Mouse (Mus musculus) adrenal gland, adult 2 months (tissue): Measurements from ENCODE around the gene Pde6d. TPM values are rescaled to one million over a fixed set of nuclear protein-coding genes. Genes with fewer than 3 reads are reported as not detected.

ENCODE experiments used
- DNase-seq: peaks from one replicate; pipeline ENCODE4 v3.0.0; 2021
- polyA plus RNA-seq: library from polyadenylated mRNA; depleted of rRNA; stranded (reverse); fragments of >200 nt; gene quantifications from 2 replicates; pipeline ENCODE4 v1.2.3, GENCODE M21; 2012; rRNA removed
- total RNA-seq, 2 experiments: library from RNA; stranded (reverse); gene quantifications; 2 replicates each; pipeline ENCODE4 v1.2.3; 2021

Pde6d gene
- total and polyA plus RNA-seq, 3 experiments: 10.2 to 39.5 (median 29.3) TPM

GRCm38 (mm10) chr1:86503165-86503747 lies 79.2 kb downstream of the Pde6d start:
- no peak for DNase-seq

DNA sequence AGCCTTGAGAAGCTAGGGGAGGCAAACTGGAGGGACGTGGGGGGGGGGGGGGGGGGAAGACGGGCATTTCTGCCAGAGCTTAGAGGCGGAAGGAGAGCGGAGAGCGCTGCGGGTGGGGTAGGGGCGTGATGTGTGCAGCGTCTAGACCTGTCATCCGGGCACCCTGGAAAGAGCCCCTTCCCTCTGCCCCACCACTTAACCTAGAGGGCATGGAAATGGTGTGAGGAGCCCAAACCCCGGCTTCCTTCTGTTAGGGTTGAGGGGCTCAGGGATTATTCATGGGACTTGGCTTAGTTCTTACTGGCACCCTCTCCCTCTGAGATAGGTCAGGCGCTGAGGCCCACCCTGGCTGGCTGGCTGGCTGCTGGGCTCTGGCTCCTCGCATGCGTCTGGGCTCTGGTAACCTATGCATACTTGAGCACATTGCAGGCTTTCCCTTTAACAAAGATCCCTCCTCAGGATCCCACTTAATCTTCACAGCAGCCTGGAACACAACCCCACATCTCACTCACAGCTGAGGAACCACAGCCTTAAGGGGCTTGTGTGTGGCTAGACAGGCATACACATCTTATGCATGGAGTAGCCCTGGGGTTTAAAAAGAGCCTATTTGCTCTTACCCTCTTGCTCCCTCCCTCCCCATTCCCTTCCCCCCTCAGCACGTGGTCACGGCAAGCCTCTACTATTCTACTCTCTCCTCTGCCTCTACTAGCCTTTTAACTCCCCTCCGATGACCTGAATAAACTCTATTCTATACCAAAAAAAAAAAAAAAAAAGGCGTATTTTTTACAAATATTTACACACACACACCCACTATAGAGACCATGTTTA lies 80.0 kb downstream of the Pde6d start:
- DNase-seq: no peak

DNA sequence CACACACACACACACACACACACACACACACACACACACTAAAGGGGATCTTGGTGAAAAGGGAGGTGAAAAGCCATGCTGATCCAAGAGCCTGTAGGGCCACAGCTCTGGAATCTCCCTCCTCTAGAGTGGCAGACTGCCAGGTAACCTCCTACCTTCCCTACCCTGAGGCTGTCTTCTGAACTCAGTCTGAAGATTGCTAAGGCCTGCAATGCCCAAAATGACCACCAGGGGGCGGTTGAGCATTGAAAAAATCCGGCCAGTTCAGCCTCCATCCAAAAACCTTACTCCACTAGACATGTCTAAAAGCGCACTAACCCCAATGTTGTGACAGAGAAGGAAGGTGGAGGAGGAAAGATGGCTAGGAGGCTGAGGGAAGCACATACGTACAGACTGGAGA lies 80.9 kb downstream of the Pde6d start:
- DNase-seq: peak; percentile 92

- DNase-seq: peak; percentile 51
These were observed 81.3 kb downstream of the Pde6d start for GRCm38 (mm10) chr1:86501114-86501532.

DNA sequence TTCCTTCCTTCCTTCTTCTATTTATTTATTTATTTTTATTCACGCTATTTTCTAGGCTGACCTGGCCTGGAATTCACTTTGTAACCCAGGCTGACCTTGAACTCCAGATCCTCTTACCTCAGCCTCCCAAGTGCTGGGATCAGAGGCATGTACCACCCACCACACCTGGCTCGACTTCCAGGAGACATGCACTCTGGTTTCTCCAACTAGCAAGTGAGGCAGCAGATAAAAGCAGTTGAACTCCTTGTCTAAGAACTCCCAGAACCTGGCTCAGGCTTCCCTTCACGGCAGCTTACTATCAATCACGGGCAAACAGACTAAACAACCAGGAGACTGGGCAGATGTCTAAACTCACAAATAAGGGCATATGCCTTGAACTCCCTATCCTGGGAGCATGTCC lies 81.7 kb downstream of the Pde6d start:
- no peak for DNase-seq

GRCm38 (mm10) chr1:86499903-86500302 lies 82.5 kb downstream of the Pde6d start:
- peak; percentile 67 for DNase-seq

DNA sequence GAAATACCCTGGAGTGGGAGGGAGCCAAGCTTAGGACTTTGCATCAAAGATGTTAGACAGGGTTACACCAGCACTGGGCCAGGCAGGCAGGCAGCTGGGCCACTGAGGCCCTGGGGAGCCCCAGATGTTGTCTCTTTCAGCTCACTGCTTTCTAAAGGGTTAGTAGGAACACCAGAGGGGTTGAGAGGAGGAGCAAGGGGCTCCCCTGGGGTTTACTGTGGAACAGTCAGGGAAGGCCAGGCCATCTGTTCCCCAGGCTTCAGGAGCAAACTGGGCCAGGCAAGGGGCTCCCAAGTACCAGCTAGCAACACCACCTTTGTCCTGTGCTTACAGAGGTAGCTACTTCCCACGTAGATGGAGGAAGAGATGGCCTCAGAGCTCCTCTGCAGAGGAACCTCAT lies 83.8 kb downstream of the Pde6d start:
- no peak for DNase-seq

DNA sequence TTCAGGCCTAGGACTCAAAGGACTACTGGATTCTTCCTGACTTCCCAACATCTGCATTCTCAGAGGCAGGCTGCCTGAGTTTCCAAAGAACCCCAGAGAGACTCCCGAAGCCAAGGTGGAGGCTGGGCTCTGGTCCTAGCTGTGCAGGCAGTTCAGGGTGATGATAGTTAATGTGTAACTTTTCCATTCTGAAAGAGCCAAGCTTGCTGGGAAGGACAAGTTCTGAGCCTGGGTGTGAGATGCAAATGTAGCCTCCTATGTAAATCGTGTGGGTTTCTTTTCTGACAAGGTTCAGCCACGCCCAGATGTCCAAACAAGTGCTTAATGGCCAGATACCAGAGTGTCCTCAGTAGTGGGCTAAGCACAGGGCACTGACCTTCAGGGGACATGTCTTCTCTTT lies 84.4 kb downstream of the Pde6d start:
- DNase-seq: no peak

- peak; percentile 58 for DNase-seq
These were observed 85.1 kb downstream of the Pde6d start for GRCm38 (mm10) chr1:86497361-86497760.

- no peak for DNase-seq
These were observed 86.1 kb downstream of the Pde6d start for GRCm38 (mm10) chr1:86496340-86496739.

- no peak for DNase-seq
These were observed 88.6 kb downstream of the Pde6d start for GRCm38 (mm10) chr1:86493783-86494182.

Other genes with a start within 250 kb of the Pde6d start
- gene Ncl, start 223.2 kb downstream of the Pde6d start, total RNA-seq: 100 to 1,000 TPM; 183 to 192 TPM
- gene Ncl, start 223.2 kb downstream of the Pde6d start, polyA plus RNA-seq: 4.8 and 8.9 TPM in 2 replicates
- not detected for gene Nmur1, start 156.4 kb downstream of the Pde6d start, total RNA-seq
- 0.17 and 0.18 TPM in 2 replicates for gene Nmur1, start 156.4 kb downstream of the Pde6d start, polyA plus RNA-seq
- not detected for gene Tex44, start 156.3 kb downstream of the Pde6d start, total RNA-seq
- gene Tex44, start 156.3 kb downstream of the Pde6d start, polyA plus RNA-seq: not detected in 2 replicates
- gene Ptma, start 55.9 kb downstream of the Pde6d start, total RNA-seq: 100 to 1,000 TPM; 538 to 582 TPM
- gene Ptma, start 55.9 kb downstream of the Pde6d start, polyA plus RNA-seq: 728 and 947 TPM in 2 replicates
- gene Cops7b, start 275 bp upstream of the Pde6d start, total RNA-seq: 10 to 100 TPM in 1 of 2 experiments, 1 to 10 TPM in 1; 9.8 to 10.2 TPM
- gene Cops7b, start 275 bp upstream of the Pde6d start, polyA plus RNA-seq: 15.8 and 18.0 TPM in 2 replicates
- gene Nppc, start 87.9 kb upstream of the Pde6d start, total RNA-seq: under 1 TPM in 1 of 2 experiments, not detected in 1; 0.55 TPM
- gene Nppc, start 87.9 kb upstream of the Pde6d start, polyA plus RNA-seq: 0.44 and 0.45 TPM in 2 replicates
- 10 to 100 TPM; 14.8 to 14.9 TPM for gene Dis3l2, start 121.2 kb upstream of the Pde6d start, total RNA-seq
- gene Dis3l2, start 121.2 kb upstream of the Pde6d start, polyA plus RNA-seq: 8.4 and 11.2 TPM in 2 replicates